Mouse (Mus musculus): ENCODE measurements around the gene Olah.

- no peak for TF ChIP-seq MAFK (IDR thresholded peaks at IDR 0.05; ENCODE audit: insufficient replicate concordance, low read length)
- TF ChIP-seq EP300 (IDR thresholded peaks at IDR 0.05; ENCODE audit: low read length): no peak
- TF ChIP-seq BHLHE40 (IDR thresholded peaks at IDR 0.05; ENCODE audit: low read depth, low read length): no peak
- no peak for TF ChIP-seq CTCF (conservative IDR thresholded peaks at IDR 0.05 in 1 of 2, IDR thresholded peaks at IDR 0.05 in 1 of 2; ENCODE audit: low read depth in 2 of 2, low read length in 2 of 2)
- TF ChIP-seq NELFE (IDR thresholded peaks at IDR 0.05; ENCODE audit: low read depth, low read length): no peak
- no peak for TF ChIP-seq RAD21 (IDR thresholded peaks at IDR 0.05; ENCODE audit: low read depth, low read length)
- no peak for TF ChIP-seq E2F4 (IDR thresholded peaks at IDR 0.05; ENCODE audit: insufficient replicate concordance, low read depth, low read length)
- no peak for TF ChIP-seq POLR2A (IDR thresholded peaks at IDR 0.05; ENCODE audit: low read depth, low read length)
- no peak for TF ChIP-seq POLR2AphosphoS2 (IDR thresholded peaks at IDR 0.05; ENCODE audit: low read depth, low read length)
- TF ChIP-seq TCF12 (IDR thresholded peaks at IDR 0.05; ENCODE audit: low read depth, low read length): no peak
- no peak for TF ChIP-seq JUND (conservative IDR thresholded peaks at IDR 0.05; ENCODE audit: low read depth, low read length)
- no peak for TF ChIP-seq ZNF384 (IDR thresholded peaks at IDR 0.05; ENCODE audit: low read depth, low read length)
Observed at GRCm38 (mm10) chr2:3444206-3444605, 47.2 kb upstream of the Olah start.

Data from CH12.LX (cell line).